23 mouse cellular contexts compared by ENCODE assay signal in genomic region chr16:43945351-43945750, GRCm38 (mm10). TPM values are rescaled to one million over a fixed set of nuclear protein-coding genes. Genes with fewer than 3 reads are reported as not detected.
DNase-seq lines count a peak whose midpoint lies in the region; ATAC-seq and TF ChIP-seq lines count a peak whose summit lies in the region.
"Had no signal": no experiment of that assay in that cellular context is flagged by ENCODE, and none has a peak within 500 bp of the region (broad histone marks: within the 10 kb centered on the region; RNA-seq: fewer than 3 reads in every experiment).

No protein-coding gene starts in this region.

- no peaks in the 10 kb centered on the region for H3K27me3 ChIP-seq in forebrain, embryonic 15.5 days
- no peaks in the 10 kb centered on the region for H3K27me3 ChIP-seq in forebrain, embryonic 10.5 days (ENCODE audit: poor library complexity, severe bottlenecking)
- H3K27me3 ChIP-seq in heart, embryonic 10.5 days (ENCODE audit: insufficient read depth, poor library complexity, severe bottlenecking) = no peaks in the 10 kb centered on the region
- H3K27me3 ChIP-seq: embryonic facial prominence, embryonic 13.5 days; hindbrain, embryonic 12.5 days; hindbrain, embryonic 15.5 days had no signal

- no peak for DNase-seq in forebrain, embryonic 10.5 days (ENCODE audit: extremely low spot score, low spot score)
- DNase-seq in heart, adult 11 months = peak; percentile 78
- DNase-seq in heart, embryonic 10.5 days (ENCODE audit: low spot score) = no peak
- no peak for DNase-seq in left cerebral cortex, adult 2 months (ENCODE audit: extremely low spot score in 1 of 2, low spot score in 2 of 2)
- DNase-seq in left cerebral cortex, adult 8-10 months (ENCODE audit: low spot score in 2 of 2) = no peak
- DNase-seq: adrenal gland, adult 2 months; adrenal gland, postnatal 14 days; cerebellum, adult 11 months; cerebellum, adult 8-10 months; cerebellum, postnatal 36 days; embryo, embryonic 11 days; gastrocnemius, postnatal 25 days; heart, adult 2 months; kidney, adult 18-20 months had no signal

- H3K9me3 ChIP-seq in forebrain, embryonic 15.5 days = no peaks in the 10 kb centered on the region
- H3K9me3 ChIP-seq in forebrain, embryonic 10.5 days = no peaks in the 10 kb centered on the region
- H3K9me3 ChIP-seq in heart, embryonic 10.5 days = no peaks in the 10 kb centered on the region
- H3K9me3 ChIP-seq: embryonic facial prominence, embryonic 10.5 days; embryonic facial prominence, embryonic 13.5 days; hindbrain, embryonic 12.5 days; hindbrain, embryonic 15.5 days had no signal

- H3K4me2 ChIP-seq in forebrain, embryonic 15.5 days (replicated peaks) = no peak overlapping the region
- H3K4me2 ChIP-seq: embryonic facial prominence, embryonic 13.5 days; heart, embryonic 11.5 days; hindbrain, embryonic 12.5 days; hindbrain, embryonic 15.5 days had no signal

- TF ChIP-seq CTCF in left cerebral cortex, adult 2 months (IDR thresholded peaks at IDR 0.05) = no peak

- 85% methylated on average over 3 of the region's 3 CpGs for WGBS in forebrain, embryonic 15.5 days
- WGBS in forebrain, embryonic 10.5 days = 91% methylated on average over 3 of the region's 3 CpGs
- WGBS in heart, embryonic 10.5 days = 85% methylated on average over 3 of the region's 3 CpGs

- no peak overlapping the region for H3K9ac ChIP-seq in forebrain, embryonic 15.5 days (replicated peaks)
- H3K9ac ChIP-seq: embryonic facial prominence, embryonic 13.5 days; hindbrain, embryonic 12.5 days; hindbrain, embryonic 15.5 days had no signal

- no peak for ATAC-seq in forebrain, embryonic 15.5 days (replicated peaks)
- ATAC-seq: CD4-positive, CD25-positive, alpha-beta regulatory T cell, adult 4 months; intestine, embryonic 16.5 days had no signal

- no peaks in the 10 kb centered on the region for H3K4me1 ChIP-seq in forebrain, embryonic 15.5 days
- H3K4me1 ChIP-seq in forebrain, embryonic 10.5 days = no peaks in the 10 kb centered on the region
- H3K4me1 ChIP-seq in heart, embryonic 10.5 days = no peaks in the 10 kb centered on the region
- H3K4me1 ChIP-seq: embryonic facial prominence, embryonic 10.5 days; hindbrain, embryonic 12.5 days; hindbrain, embryonic 15.5 days had no signal

- peak overlapping the region; percentile 65 for H3K27ac ChIP-seq in forebrain, embryonic 15.5 days (replicated peaks)
- no peak overlapping the region for H3K27ac ChIP-seq in forebrain, embryonic 10.5 days
- no peak overlapping the region for H3K27ac ChIP-seq in heart, embryonic 10.5 days
- H3K27ac ChIP-seq in left cerebral cortex, adult 2 months = peak overlapping the region; percentile 34; the same call in 1 of the 2 replicates
- H3K27ac ChIP-seq: embryonic facial prominence, embryonic 10.5 days; embryonic facial prominence, embryonic 13.5 days; heart, adult 2 months; hindbrain, embryonic 12.5 days; hindbrain, embryonic 15.5 days had no signal

- H3K36me3 ChIP-seq in forebrain, embryonic 15.5 days = no peaks in the 10 kb centered on the region
- H3K36me3 ChIP-seq in forebrain, embryonic 10.5 days (replicated peaks) = no peaks in the 10 kb centered on the region
- no peaks in the 10 kb centered on the region for H3K36me3 ChIP-seq in heart, embryonic 10.5 days
- H3K36me3 ChIP-seq: embryonic facial prominence, embryonic 10.5 days; embryonic facial prominence, embryonic 13.5 days; hindbrain, embryonic 15.5 days had no signal

- intact Hi-C loops in left cerebral cortex, adult 2 months (cut with DNase I) = no loop called here

- H3K4me3 ChIP-seq in forebrain, embryonic 15.5 days = no peak overlapping the region
- no peak overlapping the region for H3K4me3 ChIP-seq in forebrain, embryonic 10.5 days
- H3K4me3 ChIP-seq in heart, embryonic 10.5 days = no peak overlapping the region
- no peak overlapping the region for H3K4me3 ChIP-seq in left cerebral cortex, adult 2 months
- H3K4me3 ChIP-seq: embryonic facial prominence, embryonic 10.5 days; embryonic facial prominence, embryonic 13.5 days; erythroblast, embryonic 14.5 days; heart, adult 2 months; hindbrain, embryonic 12.5 days; hindbrain, embryonic 15.5 days had no signal

RNA-seq across cellular contexts. Expression of gene Qtrt2, which starts 18.7 kb away (rescaled TPM):
- polyA plus RNA-seq in forebrain, embryonic 15.5 days (2015; fragmentation: Nextera tagmentation; extraction: Ambion mirVana) = 25.1 and 26.7 TPM in 2 replicates
- polyA plus RNA-seq in forebrain, embryonic 10.5 days (2016; fragmentation: Nextera tagmentation; extraction: Ambion mirVana) = 33.9 and 38.1 TPM in 2 replicates
- 16.9 and 22.3 TPM in 2 replicates for polyA plus RNA-seq in heart, embryonic 10.5 days (2016; fragmentation: Nextera tagmentation; extraction: Ambion mirVana)
- 10 to 100 TPM; 36.7 to 37.7 TPM for total RNA-seq in left cerebral cortex, adult 2 months (2021)
- total RNA-seq in left cerebral cortex, adult 8-10 months (2022) = 10 to 100 TPM; 33.7 to 37.4 (median 35.8) TPM

RNA-seq across cellular contexts. Expression of gene Zdhhc23, which starts 34.2 kb away (rescaled TPM):
- polyA plus RNA-seq in forebrain, embryonic 15.5 days (2015; fragmentation: Nextera tagmentation; extraction: Ambion mirVana) = 3.0 and 3.2 TPM in 2 replicates
- 0.66 TPM in 2 replicates for polyA plus RNA-seq in forebrain, embryonic 10.5 days (2016; fragmentation: Nextera tagmentation; extraction: Ambion mirVana)
- polyA plus RNA-seq in heart, embryonic 10.5 days (2016; fragmentation: Nextera tagmentation; extraction: Ambion mirVana) = 1.2 TPM in 2 replicates
- 10 to 100 TPM; 27.0 to 28.2 TPM for total RNA-seq in left cerebral cortex, adult 2 months (2021)
- total RNA-seq in left cerebral cortex, adult 8-10 months (2022) = 10 to 100 TPM; 23.8 to 26.2 (median 25.3) TPM

RNA-seq across cellular contexts. Expression of gene Ccdc191, which starts 55.8 kb away (rescaled TPM):
- polyA plus RNA-seq in forebrain, embryonic 15.5 days (2015; fragmentation: Nextera tagmentation; extraction: Ambion mirVana) = 9.4 and 12.2 TPM in 2 replicates
- polyA plus RNA-seq in forebrain, embryonic 10.5 days (2016; fragmentation: Nextera tagmentation; extraction: Ambion mirVana) = 17.0 and 18.0 TPM in 2 replicates
- polyA plus RNA-seq in heart, embryonic 10.5 days (2016; fragmentation: Nextera tagmentation; extraction: Ambion mirVana) = 8.3 and 12.3 TPM in 2 replicates
- total RNA-seq in left cerebral cortex, adult 2 months (2021) = 1 to 10 TPM; 5.1 to 5.3 TPM
- 1 to 10 TPM; 4.5 to 6.0 (median 5.3) TPM for total RNA-seq in left cerebral cortex, adult 8-10 months (2022)

Comparison
In these comparisons a context has a peak if more than half of its experiments do, and no peak if none do; other contexts are left out.
1. H3K27ac ChIP-seq: peak in forebrain, embryonic 15.5 days (single experiment) and left cerebral cortex, adult 2 months (single experiment); none in forebrain, embryonic 10.5 days (single experiment) and heart, embryonic 10.5 days (single experiment).